Comparison of ENCODE assay signal across 32 mouse cellular contexts in genomic region chr1:73764611-73765333, GRCm38 (mm10).
DNase-seq lines count a peak whose midpoint lies in the region; ATAC-seq and TF ChIP-seq lines count a peak whose summit lies in the region.
"Had no signal": no experiment of that assay in that cellular context is flagged by ENCODE, and none has a peak within 500 bp of the region (broad histone marks: within the 10 kb centered on the region; RNA-seq: fewer than 3 reads in every experiment).

No protein-coding gene starts in this region.

- ATAC-seq in embryonic facial prominence, embryonic 11.5 days (replicated peaks; ENCODE audit: insufficient number of reproducible peaks, low FRiP score, low TSS enrichment, low read depth), result no peak
- no peak for ATAC-seq in hindbrain, embryonic 14.5 days (ENCODE audit: low FRiP score)
- ATAC-seq in hindbrain, embryonic 11.5 days (ENCODE audit: low FRiP score), result no peak
- ATAC-seq in limb, embryonic 14.5 days (ENCODE audit: low FRiP score, low read depth), result peak; percentile 88
- ATAC-seq: forebrain, embryonic 14.5 days; hindbrain, postnatal 0 days; intestine, postnatal 0 days; midbrain, embryonic 16.5 days had no signal

- no peaks in the 10 kb centered on the region for H3K4me1 ChIP-seq in embryonic facial prominence, embryonic 11.5 days (ENCODE audit: control insufficient read depth, insufficient read depth, low read length)
- H3K4me1 ChIP-seq in embryonic facial prominence, embryonic 10.5 days, result peaks cover 8% of the 10 kb centered on the region
- no peaks in the 10 kb centered on the region; the same call in 1 of the 2 replicates for H3K4me1 ChIP-seq in hindbrain, embryonic 14.5 days (replicated peaks; ENCODE audit: control insufficient read depth, insufficient read depth, low read length)
- H3K4me1 ChIP-seq in hindbrain, embryonic 11.5 days (replicated peaks; ENCODE audit: control insufficient read depth, insufficient read depth, low read length), result no peaks in the 10 kb centered on the region
- H3K4me1 ChIP-seq in limb, embryonic 14.5 days (ENCODE audit: control insufficient read depth, insufficient read depth, low read length), result peaks cover 5% of the 10 kb centered on the region; the same call in 1 of the 2 replicates
- H3K4me1 ChIP-seq: limb, embryonic 15.5 days; liver, embryonic 13.5 days; neural tube, embryonic 12.5 days had no signal

- no peaks in the 10 kb centered on the region for H3K27me3 ChIP-seq in embryonic facial prominence, embryonic 11.5 days (ENCODE audit: control insufficient read depth, insufficient read depth, low read length)
- no peaks in the 10 kb centered on the region for H3K27me3 ChIP-seq in embryonic facial prominence, embryonic 10.5 days (replicated peaks; ENCODE audit: low read depth, poor library complexity, severe bottlenecking)
- no peaks in the 10 kb centered on the region for H3K27me3 ChIP-seq in hindbrain, embryonic 14.5 days (ENCODE audit: control insufficient read depth, insufficient read depth, low read length)
- H3K27me3 ChIP-seq in hindbrain, embryonic 11.5 days (ENCODE audit: control insufficient read depth, insufficient read depth, low read length), result no peaks in the 10 kb centered on the region
- no peaks in the 10 kb centered on the region for H3K27me3 ChIP-seq in limb, embryonic 14.5 days (ENCODE audit: control insufficient read depth, insufficient read depth, low read length)
- H3K27me3 ChIP-seq: heart, embryonic 15.5 days; limb, embryonic 15.5 days; liver, embryonic 13.5 days; neural tube, embryonic 12.5 days had no signal

- WGBS in embryonic facial prominence, embryonic 11.5 days, result 55% methylated on average over 5 of the region's 5 CpGs
- WGBS in embryonic facial prominence, embryonic 10.5 days, result 64% methylated on average over 5 of the region's 5 CpGs
- WGBS in hindbrain, embryonic 14.5 days, result 44% methylated on average over 5 of the region's 5 CpGs
- 63% methylated on average over 5 of the region's 5 CpGs for WGBS in hindbrain, embryonic 11.5 days
- 20% methylated on average over 5 of the region's 5 CpGs for WGBS in limb, embryonic 14.5 days

- no peak overlapping the region for H3K4me3 ChIP-seq in embryonic facial prominence, embryonic 11.5 days (ENCODE audit: low read depth, low read length)
- H3K4me3 ChIP-seq in embryonic facial prominence, embryonic 10.5 days, result no peak overlapping the region
- H3K4me3 ChIP-seq in hindbrain, embryonic 14.5 days (replicated peaks; ENCODE audit: low read length), result no peak overlapping the region
- H3K4me3 ChIP-seq in hindbrain, embryonic 11.5 days (ENCODE audit: low read depth, low read length), result no peak overlapping the region
- H3K4me3 ChIP-seq in limb, embryonic 14.5 days (replicated peaks; ENCODE audit: low read length), result no peak overlapping the region
- H3K4me3 ChIP-seq: heart, embryonic 15.5 days; limb, embryonic 15.5 days; liver, embryonic 13.5 days; myocyte; neural tube, embryonic 12.5 days had no signal

- no peak overlapping the region for H3K27ac ChIP-seq in embryonic facial prominence, embryonic 11.5 days (replicated peaks; ENCODE audit: low read depth, low read length)
- no peak overlapping the region for H3K27ac ChIP-seq in embryonic facial prominence, embryonic 10.5 days (replicated peaks)
- peak overlapping the region; percentile 9; the same call in 1 of the 2 replicates for H3K27ac ChIP-seq in hindbrain, embryonic 14.5 days
- H3K27ac ChIP-seq in hindbrain, embryonic 11.5 days (ENCODE audit: low read depth, low read length), result no peak overlapping the region; the same call in 1 of the 2 replicates
- H3K27ac ChIP-seq in limb, embryonic 14.5 days (replicated peaks; ENCODE audit: low read depth, low read length), result no peak overlapping the region
- H3K27ac ChIP-seq: heart, embryonic 15.5 days; hindbrain, postnatal 0 days; liver, embryonic 13.5 days; macrophage; neural tube, embryonic 12.5 days; stomach, postnatal 0 days had no signal

- H3K4me2 ChIP-seq in embryonic facial prominence, embryonic 11.5 days (ENCODE audit: low read depth, low read length), result no peak overlapping the region
- H3K4me2 ChIP-seq in hindbrain, embryonic 14.5 days (replicated peaks), result no peak overlapping the region
- no peak overlapping the region for H3K4me2 ChIP-seq in hindbrain, embryonic 11.5 days (replicated peaks; ENCODE audit: low read depth, low read length)
- no peak overlapping the region for H3K4me2 ChIP-seq in limb, embryonic 14.5 days (replicated peaks; ENCODE audit: low read depth, low read length, severe bottlenecking)
- H3K4me2 ChIP-seq: heart, embryonic 15.5 days; limb, embryonic 15.5 days; liver, embryonic 13.5 days; neural tube, embryonic 12.5 days had no signal

- H3K9ac ChIP-seq in embryonic facial prominence, embryonic 11.5 days (replicated peaks; ENCODE audit: low read length), result no peak overlapping the region
- no peak overlapping the region for H3K9ac ChIP-seq in hindbrain, embryonic 14.5 days
- no peak overlapping the region for H3K9ac ChIP-seq in hindbrain, embryonic 11.5 days (ENCODE audit: low read depth, low read length)
- H3K9ac ChIP-seq in limb, embryonic 14.5 days (ENCODE audit: low read depth, low read length, severe bottlenecking), result no peak overlapping the region
- H3K9ac ChIP-seq: heart, embryonic 15.5 days; limb, embryonic 15.5 days; liver, embryonic 13.5 days; neural tube, embryonic 12.5 days had no signal

- no peaks in the 10 kb centered on the region for H3K36me3 ChIP-seq in embryonic facial prominence, embryonic 11.5 days (replicated peaks; ENCODE audit: control insufficient read depth, insufficient read depth, low read depth, low read length)
- H3K36me3 ChIP-seq in embryonic facial prominence, embryonic 10.5 days (replicated peaks), result no peaks in the 10 kb centered on the region
- H3K36me3 ChIP-seq in hindbrain, embryonic 14.5 days (replicated peaks; ENCODE audit: control insufficient read depth, insufficient read depth), result no peaks in the 10 kb centered on the region
- H3K36me3 ChIP-seq in hindbrain, embryonic 11.5 days (ENCODE audit: control insufficient read depth, insufficient read depth, low read length), result no peaks in the 10 kb centered on the region
- no peaks in the 10 kb centered on the region for H3K36me3 ChIP-seq in limb, embryonic 14.5 days (ENCODE audit: control insufficient read depth, insufficient read depth, low read length)
- H3K36me3 ChIP-seq: G1E; heart, embryonic 15.5 days; limb, embryonic 15.5 days; liver, embryonic 13.5 days; neural tube, embryonic 12.5 days had no signal

- no peaks in the 10 kb centered on the region for H3K9me3 ChIP-seq in embryonic facial prominence, embryonic 11.5 days (replicated peaks; ENCODE audit: control insufficient read depth, low read length)
- no peaks in the 10 kb centered on the region for H3K9me3 ChIP-seq in embryonic facial prominence, embryonic 10.5 days
- 0 out of 2 replicates have a peak, but pooled peaks cover 4% of the 10 kb centered on the region for H3K9me3 ChIP-seq in hindbrain, embryonic 14.5 days (ENCODE audit: control insufficient read depth, low read length)
- no peaks in the 10 kb centered on the region for H3K9me3 ChIP-seq in hindbrain, embryonic 11.5 days (ENCODE audit: control insufficient read depth, low read length)
- H3K9me3 ChIP-seq in limb, embryonic 14.5 days (ENCODE audit: control insufficient read depth, low read length), result no peaks in the 10 kb centered on the region
- H3K9me3 ChIP-seq: G1E; heart, embryonic 15.5 days; limb, embryonic 15.5 days; liver, embryonic 13.5 days; neural tube, embryonic 12.5 days had no signal

- DNase-seq in embryonic facial prominence, embryonic 11.5 days (ENCODE audit: low spot score), result peak; percentile 30
- no peak for DNase-seq in embryonic facial prominence, embryonic 10.5 days (ENCODE audit: low spot score)
- no peak for DNase-seq in hindbrain, embryonic 14.5 days (ENCODE audit: low spot score)
- no peak for DNase-seq in hindbrain, embryonic 11.5 days (ENCODE audit: low spot score)
- DNase-seq in hindlimb bud, embryonic 11.5 days (ENCODE audit: extremely low spot score, low read depth, low spot score), result peak; percentile 53
- peak; percentile 60 for DNase-seq in limb, embryonic 14.5 days (ENCODE audit: low spot score)
- DNase-seq in thymus, postnatal 10 days (ENCODE audit: low spot score in 2 of 2), result no peak
- DNase-seq: adrenal gland, adult 8-10 months; cerebellum, adult 11 months; cerebellum, adult 9-10 months; cerebellum, postnatal 36 days; gastrocnemius, postnatal 10 days; kidney, adult 9 months; kidney, postnatal 10 days; layer of hippocampus, adult 9-11 months; liver, embryonic 13.5 days; lung, adult 18-20 months; lung, postnatal 10 days; right cerebral cortex, postnatal 4 days; thymus, adult 18-20 months; thymus, postnatal 4 days had no signal

- TF ChIP-seq POLR2A in limb, embryonic 14.5 days (IDR thresholded peaks at IDR 0.05; ENCODE audit: borderline replicate concordance, extremely low read depth, insufficient read depth, insufficient read length), result no peak

Comparison
In these comparisons a context has a peak if more than half of its experiments do, and no peak if none do; other contexts are left out.
1. DNase-seq: peak in embryonic facial prominence, embryonic 11.5 days (single experiment), hindlimb bud, embryonic 11.5 days (single experiment) and limb, embryonic 14.5 days (single experiment); none in embryonic facial prominence, embryonic 10.5 days (single experiment), hindbrain, embryonic 14.5 days (single experiment), hindbrain, embryonic 11.5 days (single experiment) and thymus, postnatal 10 days (0 of 2).